Mouse (Mus musculus) cerebellum, adult 2 months (tissue): ENCODE measurements at regions not wholly inside any gene's neighbourhood (a gene's known extent, or its start where the extent isn't known, plus 50 kb on each side); places are given as distances from the start of the nearest gene placed in this dataset.

ENCODE experiments used
- CTCF ChIP-seq: fragments of 200-500 bp; IDR thresholded peaks from 2 replicates; pipeline ENCODE4 v1.5.1; 2011; ENCODE audit warnings: low read depth, mild to moderate bottlenecking, control low read depth, low read length, moderate library complexity, borderline replicate concordance; ENCODE audit not compliant: insufficient read depth
- POLR2A ChIP-seq: fragments of 200-500 bp; IDR thresholded peaks from 2 replicates; pipeline ENCODE4 v1.6.1; 2011; ENCODE audit warnings: low read length, control low read depth, borderline replicate concordance; ENCODE audit not compliant: insufficient read depth

GRCm38 (mm10) chr14:36499323-36499722 is 404.6 kb downstream of the 4930474N05Rik start:
- TF ChIP-seq CTCF = no peak
- TF ChIP-seq POLR2A = no peak
